Mouse (Mus musculus): Measurements from ENCODE around the gene Ifnl2. TPM values are rescaled to one million over a fixed set of nuclear protein-coding genes. Genes with fewer than 3 reads are reported as not detected.

Gene Ifnl2
- total RNA-seq, 1 experiment = not detected

- H3K4me3 ChIP-seq (ENCODE audit: insufficient read depth in 1 of 2, low read depth in 1 of 2, low read length in 2 of 2, poor library complexity in 1 of 2, severe bottlenecking in 1 of 2) = no peak overlapping the region
- no peak for DNase-seq (ENCODE audit: low read depth, low spot score)
- TF ChIP-seq ZC3H11A (IDR thresholded peaks at IDR 0.05; ENCODE audit: borderline replicate concordance, low read depth, low read length) (no peak), MAFK (IDR thresholded peaks at IDR 0.05; ENCODE audit: insufficient read depth, low read depth, low read length) (no peak), HCFC1 (IDR thresholded peaks at IDR 0.05; ENCODE audit: borderline replicate concordance, insufficient read depth, low read length) (no peak)
- in situ Hi-C loops (cut with MboI; ENCODE audit: low sequenced_read_pairs in 2 of 2, unreplicated experiment in 2 of 2) = no loop called here
- peaks cover 13% of the 10 kb centered on the region; the same call in 1 of the 2 replicates for H3K36me3 ChIP-seq (ENCODE audit: control insufficient read depth, insufficient read depth, low read length, poor library complexity, severe bottlenecking)
- peaks cover 0 to 2% of the 10 kb centered on the region in 2 experiments; a peak in 2 of 4 replicates for H3K4me1 ChIP-seq (ENCODE audit: control insufficient read depth in 2 of 2, insufficient read depth in 2 of 2, low read length in 2 of 2, poor library complexity in 1 of 2)
- H3K9me3 ChIP-seq (ENCODE audit: control insufficient read depth, insufficient read depth, low read depth, low read length) = no peaks in the 10 kb centered on the region
- H3K27ac ChIP-seq (ENCODE audit: insufficient read depth, low read depth, low read length, poor library complexity, severe bottlenecking) = no peak overlapping the region
- no peak overlapping the region for H3K9ac ChIP-seq (ENCODE audit: insufficient read depth, low read depth, low read length, poor library complexity, severe bottlenecking)
These were observed 49.9 kb downstream of the Ifnl2 start for GRCm38 (mm10) chr7:28460361-28460760.

Other genes with a start within 250 kb of the Ifnl2 start
- 15.3 and 18.5 TPM in 2 replicates for gene Eid2, start 242.6 kb downstream of the Ifnl2 start, total RNA-seq (2012; rRNA removed)
- gene Eid2b, start 232.7 kb downstream of the Ifnl2 start, total RNA-seq (2012; rRNA removed) = 4.3 and 4.6 TPM in 2 replicates
- 0.16 and 0.58 TPM in 2 replicates for gene Selenov, start 219.3 kb downstream of the Ifnl2 start, total RNA-seq (2012; rRNA removed)
- 4.1 and 17.4 TPM in 2 replicates for gene Dll3, start 208.2 kb downstream of the Ifnl2 start, total RNA-seq (2012; rRNA removed)
- 124 and 159 TPM in 2 replicates for gene Timm50, start 198.4 kb downstream of the Ifnl2 start, total RNA-seq (2012; rRNA removed)
- gene Supt5, start 171.7 kb downstream of the Ifnl2 start, total RNA-seq (2012; rRNA removed) = 83.7 and 87.8 TPM in 2 replicates
- gene Rps16, start 159.8 kb downstream of the Ifnl2 start, total RNA-seq (2012; rRNA removed) = 1,678 and 1,740 TPM in 2 replicates
- 15.0 TPM in 2 replicates for gene Plekhg2, start 137.9 kb downstream of the Ifnl2 start, total RNA-seq (2012; rRNA removed)
- 3.9 and 5.0 TPM in 2 replicates for gene Zfp36, start 130.2 kb downstream of the Ifnl2 start, total RNA-seq (2012; rRNA removed)
- 34.8 and 50.8 TPM in 2 replicates for gene Med29, start 117.7 kb downstream of the Ifnl2 start, total RNA-seq (2012; rRNA removed)
- 74.5 and 83.9 TPM in 2 replicates for gene Paf1, start 117.5 kb downstream of the Ifnl2 start, total RNA-seq (2012; rRNA removed)
- 12.7 and 17.2 TPM in 2 replicates for gene Gmfg, start 73.0 kb downstream of the Ifnl2 start, total RNA-seq (2012; rRNA removed)
- gene Lrfn1, start 58.5 kb downstream of the Ifnl2 start, total RNA-seq (2012; rRNA removed) = 17.1 and 32.6 TPM in 2 replicates
- not detected in 2 replicates for gene Ifnl3, start 12.4 kb upstream of the Ifnl2 start, total RNA-seq (2012; rRNA removed)
- gene Sycn, start 30.4 kb upstream of the Ifnl2 start, total RNA-seq (2012; rRNA removed) = not detected in 2 replicates
- 0.18 and 0.32 TPM in 2 replicates for gene Nccrp1, start 36.8 kb upstream of the Ifnl2 start, total RNA-seq (2012; rRNA removed)
- 26.9 and 30.3 TPM in 2 replicates for gene Samd4b, start 87.7 kb upstream of the Ifnl2 start, total RNA-seq (2012; rRNA removed)
- 31.9 and 32.2 TPM in 2 replicates for gene Pak4, start 87.7 kb upstream of the Ifnl2 start, total RNA-seq (2012; rRNA removed)
- gene Acp7, start 120.9 kb upstream of the Ifnl2 start, total RNA-seq (2012; rRNA removed) = 1.6 and 2.5 TPM in 2 replicates
- gene Fbxo27, start 182.4 kb upstream of the Ifnl2 start, total RNA-seq (2012; rRNA removed) = 5.8 and 5.9 TPM in 2 replicates
- gene Fbxo17, start 206.3 kb upstream of the Ifnl2 start, total RNA-seq (2012; rRNA removed) = 5.9 and 6.6 TPM in 2 replicates
- 102 and 105 TPM in 2 replicates for gene Mrps12, start 231.4 kb upstream of the Ifnl2 start, total RNA-seq (2012; rRNA removed)
- 25.2 and 27.9 TPM in 2 replicates for gene Sars2, start 231.5 kb upstream of the Ifnl2 start, total RNA-seq (2012; rRNA removed)
- gene Ccer2, start 245.7 kb upstream of the Ifnl2 start, total RNA-seq (2012; rRNA removed) = not detected in 2 replicates

Data from ES-E14 (cell line).